Mouse (Mus musculus): ENCODE results near the gene Cmss1.

DNA sequence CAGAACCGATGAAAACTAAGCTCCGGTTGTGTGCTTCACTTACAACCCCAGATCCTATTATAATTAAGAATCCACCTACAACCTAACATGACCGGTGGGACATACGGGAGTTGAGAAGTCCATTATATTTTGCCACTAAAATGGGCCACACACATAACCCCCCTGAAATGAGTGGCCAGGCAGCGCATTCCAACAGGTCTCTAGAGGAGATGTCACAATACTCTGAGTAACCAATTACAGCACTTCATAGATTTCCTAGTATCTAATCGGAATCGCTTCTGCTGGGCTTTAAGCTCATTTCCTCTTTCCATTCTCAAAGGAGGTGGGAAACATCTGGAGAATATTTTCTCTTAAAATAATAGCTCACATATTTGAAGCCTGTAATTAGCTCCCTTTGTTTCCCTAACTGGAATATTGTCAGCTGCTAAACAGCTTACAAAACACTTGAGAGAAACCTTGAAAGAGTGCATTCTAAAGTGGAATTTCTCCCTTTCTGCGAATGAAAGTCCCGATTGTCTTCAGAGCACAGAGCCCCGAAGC lies 34.8 kb upstream of the Cmss1 start:
- TF ChIP-seq POLR2A (IDR thresholded peaks at IDR 0.05; ENCODE audit: borderline replicate concordance, control insufficient read depth, low read depth, low read length) (no peak), CTCF (IDR thresholded peaks at IDR 0.05; ENCODE audit: control insufficient read depth, insufficient read depth, low read length) (no peak)

Measured in bone marrow, adult 2 months (tissue).